In genomic region chr8:73767233-73767632, GRCm38 (mm10) we compare ENCODE assay signal across 21 mouse cellular contexts.
A peak's percentile ranks its signal among the peaks of the same experiment; 100 is the strongest.
DNase-seq lines count a peak whose midpoint lies in the region; ATAC-seq and TF ChIP-seq lines count a peak whose summit lies in the region.
"Had no signal": no experiment of that assay in that cellular context is flagged by ENCODE, and none has a peak within 500 bp of the region (broad histone marks: within the 10 kb centered on the region; RNA-seq: fewer than 3 reads in every experiment).

No protein-coding gene starts in this region.

- no peaks in the 10 kb centered on the region for H3K27me3 ChIP-seq in lung, embryonic 15.5 days
- no peaks in the 10 kb centered on the region for H3K27me3 ChIP-seq in intestine, embryonic 15.5 days (replicated peaks)
- H3K27me3 ChIP-seq: heart, embryonic 12.5 days; hindbrain, embryonic 13.5 days; midbrain, embryonic 12.5 days; Patski had no signal

- ATAC-seq in lung, embryonic 15.5 days (ENCODE audit: borderline replicate concordance, extremely low read depth, low FRiP score, low TSS enrichment), result peak; percentile 42; the same call in 1 of the 2 replicates
- 0 out of 2 replicates have a peak, but pooled peaks have one; percentile 63 for ATAC-seq in intestine, embryonic 15.5 days
- ATAC-seq in erythroblast, adult 5-6 weeks (replicated peaks; ENCODE audit: low FRiP score, poor library complexity, severe bottlenecking), result no peak
- ATAC-seq: liver, postnatal 0 days; Patski had no signal

- DNase-seq in lung, postnatal 14 days, result no peak
- peak; percentile 7 for DNase-seq in R1 (ENCODE audit: low read depth, low spot score)
- peak; percentile 26 for DNase-seq in brain, embryonic 14.5 days (ENCODE audit: low read depth)
- DNase-seq in yolk sac, embryonic 10.5 days (ENCODE audit: low spot score), result no peak
- DNase-seq in left cerebral cortex, adult 8-10 months (ENCODE audit: low spot score in 2 of 2), result no peak
- DNase-seq: cerebellum, adult 9-11 months; gastrocnemius, adult 2 months; heart, adult 11 months; heart, postnatal 14 days; left cerebral cortex, postnatal 4 days; liver; liver, postnatal 0 days; retina, postnatal 1 day; thymus, adult 2 months had no signal

- H3K36me3 ChIP-seq in lung, embryonic 15.5 days, result no peaks in the 10 kb centered on the region
- no peaks in the 10 kb centered on the region for H3K36me3 ChIP-seq in intestine, embryonic 15.5 days
- H3K36me3 ChIP-seq: heart, embryonic 12.5 days; hindbrain, embryonic 13.5 days; midbrain, embryonic 12.5 days had no signal

- no peaks in the 10 kb centered on the region for H3K9me3 ChIP-seq in lung, embryonic 15.5 days
- no peaks in the 10 kb centered on the region for H3K9me3 ChIP-seq in intestine, embryonic 15.5 days
- H3K9me3 ChIP-seq: hindbrain, embryonic 13.5 days; midbrain, embryonic 12.5 days had no signal

- no peak for TF ChIP-seq CTCF in brain, embryonic 14.5 days (IDR thresholded peaks at IDR 0.05; ENCODE audit: borderline replicate concordance, extremely low read depth, insufficient read depth, insufficient read length)

- H3K9ac ChIP-seq in lung, embryonic 15.5 days, result no peak overlapping the region
- H3K9ac ChIP-seq in intestine, embryonic 15.5 days, result no peak overlapping the region
- H3K9ac ChIP-seq: heart, embryonic 12.5 days; hindbrain, embryonic 13.5 days; liver, postnatal 0 days; midbrain, embryonic 12.5 days had no signal

- TF ChIP-seq POLR2A in brain, embryonic 14.5 days (IDR thresholded peaks at IDR 0.05; ENCODE audit: borderline replicate concordance, extremely low read depth, insufficient read depth, insufficient read length, poor library complexity, severe bottlenecking), result no peak

- WGBS in lung, embryonic 15.5 days, result 30% methylated on average over 2 of the region's 2 CpGs
- WGBS in intestine, embryonic 15.5 days, result 38% methylated on average over 2 of the region's 2 CpGs

- H3K4me1 ChIP-seq in lung, embryonic 15.5 days, result no peaks in the 10 kb centered on the region
- H3K4me1 ChIP-seq in intestine, embryonic 15.5 days (replicated peaks), result no peaks in the 10 kb centered on the region
- H3K4me1 ChIP-seq: heart, embryonic 12.5 days; hindbrain, embryonic 13.5 days; midbrain, embryonic 12.5 days had no signal

- H3K4me2 ChIP-seq in lung, embryonic 15.5 days, result no peak overlapping the region
- no peak overlapping the region for H3K4me2 ChIP-seq in intestine, embryonic 15.5 days (replicated peaks)
- H3K4me2 ChIP-seq: heart, embryonic 12.5 days; hindbrain, embryonic 13.5 days; midbrain, embryonic 12.5 days had no signal

- no peak overlapping the region for H3K4me3 ChIP-seq in lung, embryonic 15.5 days
- no peak overlapping the region for H3K4me3 ChIP-seq in intestine, embryonic 15.5 days (replicated peaks)
- H3K4me3 ChIP-seq: gastrocnemius, adult 2 months; heart, embryonic 12.5 days; hindbrain, embryonic 13.5 days; midbrain, embryonic 12.5 days had no signal

- H3K27ac ChIP-seq in lung, embryonic 15.5 days, result no peak overlapping the region
- H3K27ac ChIP-seq in intestine, embryonic 15.5 days, result no peak overlapping the region
- H3K27ac ChIP-seq: gastrocnemius, adult 2 months; hindbrain, embryonic 13.5 days; midbrain, embryonic 12.5 days had no signal

Comparison
In these comparisons a context has a peak if more than half of its experiments do, and no peak if none do; other contexts are left out.
1. DNase-seq: peak in R1 (single experiment) and brain, embryonic 14.5 days (single experiment); none in lung, postnatal 14 days (single experiment), yolk sac, embryonic 10.5 days (single experiment) and left cerebral cortex, adult 8-10 months (0 of 2).